Mouse (Mus musculus) forebrain, embryonic 12.5 days (tissue): ENCODE measurements around the gene Fam234a. TPM values are rescaled to one million over a fixed set of nuclear protein-coding genes. Genes with fewer than 3 reads are reported as not detected.
"Not testable (repeated sequence)": the region's sequence is repeated elsewhere in the genome, so short reads cannot be mapped to it uniquely, and the experiment has no call there.

Experiments used
- ATAC-seq: fragments of 200-750 bp; cut with Nextera tagmentation; 2 replicates; pipeline ENCODE4 v1.8.0; 2017; ENCODE audit warnings: moderate TSS enrichment; ENCODE audit not compliant: low FRiP score
- H3K27ac ChIP-seq: fragments of 300-500 bp; sonication (generic); 2 replicates; pipeline ENCODE4 v1.5.1; 2016; ENCODE audit warnings: mild to moderate bottlenecking
- H3K27me3 ChIP-seq: fragments of 300-500 bp; sonication (generic); 2 replicates; pipeline ENCODE4 v1.6.1; 2016; ENCODE audit warnings: mild to moderate bottlenecking
- H3K36me3 ChIP-seq: fragments of 300-500 bp; sonication (generic); replicated peaks from 2 replicates; pipeline ENCODE4 v1.6.1; 2016; ENCODE audit warnings: mild to moderate bottlenecking
- H3K4me1 ChIP-seq: fragments of 300-500 bp; sonication (generic); 2 replicates; pipeline ENCODE4 v1.6.1; 2016
- H3K4me2 ChIP-seq: fragments of 300-500 bp; sonication (generic); 2 replicates; pipeline ENCODE4 v1.6.1; 2016; ENCODE audit warnings: mild to moderate bottlenecking, moderate library complexity
- H3K4me3 ChIP-seq: fragments of 300-500 bp; sonication (generic); replicated peaks from 2 replicates; pipeline ENCODE4 v1.5.1; 2016; ENCODE audit warnings: mild to moderate bottlenecking
- H3K9ac ChIP-seq: fragments of 300-500 bp; sonication (generic); 2 replicates; pipeline ENCODE4 v1.6.1; 2016; ENCODE audit warnings: mild to moderate bottlenecking
- H3K9me3 ChIP-seq: fragments of 300-500 bp; sonication (generic); 2 replicates; pipeline ENCODE4 v1.6.1; 2016
- WGBS: fragments of 180-500 bp; shearing (Covaris S2); methylation state at CpG from one replicate; pipeline ENCODE4 v1.1.7; 2016; 5-methylcytosine and 5-hydroxymethylcytosine counted together
- polyA plus RNA-seq: library from polyadenylated mRNA; unstranded; fragments of >200 nt; fragmentation: Nextera tagmentation; extraction: Ambion mirVana; gene quantifications from 2 replicates; pipeline ENCODE4 v1.2.1, GENCODE M21; 2016

The Fam234a gene
- polyA plus RNA-seq, 1 experiment from 2014 or later, result 24.4 TPM

DNA sequence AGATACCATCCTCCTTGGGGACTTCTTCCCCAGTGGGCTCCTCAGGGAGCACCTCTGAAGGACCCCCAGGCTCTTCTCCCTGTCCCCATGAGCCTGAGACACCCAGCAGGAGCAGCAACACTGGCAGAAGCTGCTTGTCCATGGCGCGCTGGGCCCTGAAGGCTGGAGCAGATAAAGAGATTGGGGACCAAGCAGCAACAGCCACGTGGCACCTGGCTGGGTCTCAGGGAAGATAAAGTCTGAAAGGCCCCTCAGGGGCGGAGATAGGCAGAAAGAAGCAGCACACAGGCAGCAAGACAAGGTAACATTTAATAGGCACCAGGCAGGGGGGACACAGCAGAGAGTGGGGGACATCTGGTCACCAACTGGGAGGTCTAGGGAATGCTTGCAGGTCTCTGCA lies 45.1 kb downstream of the Fam234a start, which contains the start of gene Pdia2:
TSS of gene Pdia2 (minus strand) at position 196 of the 400 bp plus-strand sequence.
- Histone ChIP-seq H3K4me2 (no peak within 1 kb of the TSS), H3K9ac (no peak within 1 kb of the TSS), H3K36me3 (peaks cover 42% of the 10 kb centered on the region), H3K4me3 (no peak within 1 kb of the TSS), H3K27ac (no peak within 1 kb of the TSS), H3K9me3 (no peaks in the 10 kb centered on the region), H3K4me1 (peaks cover 23% of the 10 kb centered on the region), H3K27me3 (peaks cover 53% of the 10 kb centered on the region)
- WGBS, result 86% methylated on average over 4 of the region's 4 CpGs
- no peak for ATAC-seq

DNA sequence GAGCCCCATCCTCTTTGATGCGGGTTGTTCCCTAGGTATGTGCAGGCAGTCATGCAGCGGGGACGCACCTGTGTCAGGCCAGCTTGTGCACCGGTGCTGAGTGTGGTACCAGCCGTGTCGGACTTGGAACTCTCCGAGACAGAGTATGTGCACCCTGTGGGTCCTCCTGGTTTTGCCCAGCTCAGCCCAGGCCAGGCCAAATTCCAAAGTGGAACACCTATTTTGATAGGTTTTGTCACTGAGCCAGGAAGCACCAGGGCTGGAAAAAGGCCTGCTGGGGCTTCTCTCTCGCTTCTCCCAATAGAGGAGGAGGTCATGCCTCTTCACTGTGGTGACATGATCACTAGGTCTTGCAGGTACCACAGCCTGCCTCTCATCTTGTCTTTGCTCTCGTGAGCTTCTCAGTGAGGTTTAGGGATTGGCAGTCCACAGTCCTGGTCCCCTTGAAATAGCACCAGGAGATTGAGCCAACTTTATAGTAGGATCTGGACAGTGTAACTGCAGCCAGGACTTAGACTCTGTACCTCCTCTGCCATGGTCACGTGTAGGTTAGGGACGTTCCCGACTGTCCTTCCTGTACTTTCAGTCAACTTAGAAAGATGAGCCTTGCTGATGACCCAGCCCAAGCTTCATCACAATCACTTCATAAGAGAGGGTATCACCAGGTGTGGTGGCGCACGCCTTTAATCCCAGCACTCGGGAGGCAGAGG lies 51.4 kb downstream of the Fam234a start:
- no peaks in the 10 kb centered on the region for H3K4me1 ChIP-seq
- no peak overlapping the region for H3K9ac ChIP-seq
- WGBS, result 96% methylated on average over 15 of the region's 15 CpGs
- no peak for ATAC-seq
- peaks cover 96% of the 10 kb centered on the region for H3K36me3 ChIP-seq
- no peaks in the 10 kb centered on the region for H3K9me3 ChIP-seq
- H3K27me3 ChIP-seq, result no peaks in the 10 kb centered on the region
- no peak overlapping the region for H3K4me3 ChIP-seq
- H3K4me2 ChIP-seq, result no peak overlapping the region
- no peak overlapping the region for H3K27ac ChIP-seq

GRCm38 (mm10) chr17:26191486-26191885 lies 52.6 kb downstream of the Fam234a start:
- H3K27me3 ChIP-seq, ATAC-seq, H3K4me3 ChIP-seq, H3K4me2 ChIP-seq, H3K27ac ChIP-seq, H3K4me1 ChIP-seq, H3K9ac ChIP-seq, H3K9me3 ChIP-seq: not testable (repeated sequence)
- WGBS, result 93% methylated on average over 7 of the region's 7 CpGs
- H3K36me3 ChIP-seq, result peaks cover 94% of the 10 kb centered on the region

DNA sequence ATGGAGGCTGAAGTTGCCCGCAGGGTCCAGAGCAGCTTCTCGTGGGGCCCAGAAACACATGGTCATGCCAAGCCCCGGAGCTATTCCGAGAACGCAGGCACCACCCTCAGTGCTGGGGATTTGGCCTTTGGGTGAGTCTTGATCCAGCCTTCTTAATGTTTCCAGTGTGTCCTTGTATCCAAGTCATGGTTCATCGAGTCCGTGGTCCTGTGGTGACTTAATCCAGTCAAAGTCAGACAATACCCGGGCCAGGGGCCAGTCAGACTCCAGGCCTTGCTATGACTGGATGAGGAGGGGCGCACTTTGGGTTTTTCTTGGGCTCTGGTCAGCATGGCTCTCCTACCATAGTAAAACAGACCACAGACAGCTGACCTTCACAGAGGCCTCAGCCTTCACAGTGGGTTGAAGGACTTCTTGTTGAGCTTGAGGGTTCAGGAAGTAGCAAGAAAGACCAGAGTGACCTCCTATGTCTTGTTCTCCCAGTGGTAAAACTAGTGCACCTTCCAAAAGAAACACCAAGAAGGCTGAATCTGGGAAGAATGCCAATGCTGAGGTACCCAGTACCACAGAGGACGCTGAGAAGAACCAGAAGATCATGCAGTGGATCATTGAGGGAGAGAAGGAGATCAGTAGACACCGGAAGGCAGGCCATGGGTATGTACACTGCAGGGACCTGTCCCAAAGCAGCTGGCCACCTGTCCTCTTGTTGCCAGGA lies 55.8 kb downstream of the Fam234a start:
- H3K27me3 ChIP-seq, result no peaks in the 10 kb centered on the region
- H3K27ac ChIP-seq, result no peak overlapping the region
- no peak for ATAC-seq
- 95% methylated on average over 11 of the region's 11 CpGs for WGBS
- no peaks in the 10 kb centered on the region for H3K9me3 ChIP-seq
- H3K4me1 ChIP-seq, result no peaks in the 10 kb centered on the region
- no peak overlapping the region for H3K4me3 ChIP-seq
- H3K4me2 ChIP-seq, result no peak overlapping the region
- no peak overlapping the region for H3K9ac ChIP-seq
- peaks cover 92% of the 10 kb centered on the region for H3K36me3 ChIP-seq

DNA sequence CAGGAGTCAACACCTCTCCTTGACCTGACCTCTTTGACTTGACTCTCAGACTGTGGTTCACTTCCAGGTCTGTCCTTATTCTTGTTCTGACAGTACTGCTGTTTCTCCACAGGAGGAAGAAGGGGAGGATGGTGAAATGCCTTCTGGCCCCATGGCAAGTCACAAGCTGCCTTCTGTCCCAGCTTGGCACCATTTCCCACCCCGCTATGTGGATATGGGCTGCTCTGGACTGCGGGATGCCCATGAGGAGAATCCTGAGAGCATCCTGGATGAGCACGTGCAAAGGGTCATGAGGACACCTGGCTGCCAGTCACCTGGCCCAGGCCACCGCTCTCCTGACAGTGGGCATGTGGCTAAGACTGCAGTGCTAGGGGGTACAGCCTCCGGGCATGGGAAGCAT lies 56.5 kb downstream of the Fam234a start:
- no peak for ATAC-seq
- Histone ChIP-seq H3K27me3 (no peaks in the 10 kb centered on the region), H3K4me2 (no peak overlapping the region), H3K9me3 (no peaks in the 10 kb centered on the region), H3K36me3 (peaks cover 90% of the 10 kb centered on the region), H3K4me1 (no peaks in the 10 kb centered on the region), H3K9ac (no peak overlapping the region), H3K27ac (no peak overlapping the region), H3K4me3 (no peak overlapping the region)
- WGBS, result 95% methylated on average over 5 of the region's 5 CpGs

DNA sequence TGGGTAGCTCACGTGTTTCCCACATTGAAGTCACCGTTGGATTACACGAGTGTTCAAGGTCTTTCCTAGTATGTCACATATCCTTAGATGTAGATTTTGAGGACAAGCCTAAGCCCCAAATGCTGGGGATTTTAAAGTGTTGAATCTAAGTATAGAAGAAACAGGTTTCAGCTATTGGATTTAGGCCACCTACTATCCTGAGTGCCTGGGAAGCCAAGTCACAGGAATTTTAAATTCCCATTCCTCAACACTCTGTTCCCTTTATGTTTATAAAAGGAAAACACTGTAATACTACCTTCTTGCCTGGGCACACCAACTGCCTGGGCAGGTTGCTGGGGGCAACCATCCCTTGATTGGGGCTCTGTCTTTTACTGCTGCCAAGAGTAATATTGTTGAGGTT lies 62.9 kb downstream of the Fam234a start:
- H3K27me3 ChIP-seq, result no peaks in the 10 kb centered on the region
- H3K36me3 ChIP-seq, result peaks cover 60% of the 10 kb centered on the region
- no peak overlapping the region for H3K4me3 ChIP-seq
- no peak overlapping the region for H3K4me2 ChIP-seq
- H3K9ac ChIP-seq, result no peak overlapping the region
- H3K4me1 ChIP-seq, result no peaks in the 10 kb centered on the region
- 97% methylated on average over 3 of the region's 3 CpGs for WGBS
- H3K9me3 ChIP-seq, result no peaks in the 10 kb centered on the region
- no peak for ATAC-seq
- H3K27ac ChIP-seq, result no peak overlapping the region

GRCm38 (mm10) chr17:26178611-26179010 lies 65.4 kb downstream of the Fam234a start:
- no peaks in the 10 kb centered on the region for H3K4me1 ChIP-seq
- peaks cover 46% of the 10 kb centered on the region for H3K36me3 ChIP-seq
- no peak overlapping the region for H3K4me3 ChIP-seq
- no peaks in the 10 kb centered on the region for H3K9me3 ChIP-seq
- H3K4me2 ChIP-seq, result no peak overlapping the region
- H3K27me3 ChIP-seq, result no peaks in the 10 kb centered on the region
- ATAC-seq, result no peak
- no peak overlapping the region for H3K9ac ChIP-seq
- no peak overlapping the region for H3K27ac ChIP-seq

- not testable (repeated sequence) for ATAC-seq, H3K9me3 ChIP-seq, H3K27me3 ChIP-seq, H3K4me1 ChIP-seq, H3K4me2 ChIP-seq, H3K27ac ChIP-seq, H3K4me3 ChIP-seq, H3K9ac ChIP-seq
- WGBS, result 87% methylated on average over 2 of the region's 2 CpGs
- peaks cover 33% of the 10 kb centered on the region for H3K36me3 ChIP-seq
Observed at GRCm38 (mm10) chr17:26175248-26175647, 68.8 kb downstream of the Fam234a start.

- no peak overlapping the region for H3K4me2 ChIP-seq
- no peak overlapping the region for H3K4me3 ChIP-seq
- no peaks in the 10 kb centered on the region for H3K27me3 ChIP-seq
- H3K36me3 ChIP-seq, result peaks cover 10% of the 10 kb centered on the region
- WGBS, result 96% methylated on average over 2 of the region's 2 CpGs
- H3K9me3 ChIP-seq, result no peaks in the 10 kb centered on the region
- H3K4me1 ChIP-seq, result no peaks in the 10 kb centered on the region
- no peak overlapping the region for H3K9ac ChIP-seq
- no peak overlapping the region for H3K27ac ChIP-seq
- no peak for ATAC-seq
Observed at GRCm38 (mm10) chr17:26168039-26168438, 76.0 kb downstream of the Fam234a start.

DNA sequence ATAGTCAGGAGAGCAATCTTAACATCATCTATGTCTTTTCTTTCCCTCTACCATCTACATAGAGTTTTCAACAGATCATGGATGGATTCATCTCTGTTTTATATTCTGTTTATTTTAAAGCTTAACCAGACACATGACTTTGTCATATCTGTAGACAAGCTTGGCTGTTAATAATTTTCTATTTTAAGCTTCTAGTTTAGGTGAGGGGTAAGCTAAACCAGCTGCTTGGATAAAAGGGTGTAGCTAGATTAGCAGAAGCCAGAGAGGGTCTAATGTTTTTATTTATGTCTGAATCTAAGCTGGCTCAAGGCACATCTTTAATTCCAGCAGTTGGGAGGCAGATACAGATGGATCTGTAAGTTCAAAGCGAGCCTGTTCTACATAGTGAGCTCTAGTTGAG lies 81.3 kb downstream of the Fam234a start:
- ATAC-seq, result no peak
- no peak overlapping the region for H3K27ac ChIP-seq
- H3K9ac ChIP-seq, result no peak overlapping the region
- H3K4me3 ChIP-seq, result no peak overlapping the region
- no peak overlapping the region for H3K4me2 ChIP-seq
- H3K9me3 ChIP-seq, result no peaks in the 10 kb centered on the region
- no peaks in the 10 kb centered on the region for H3K4me1 ChIP-seq
- H3K27me3 ChIP-seq, result no peaks in the 10 kb centered on the region
- H3K36me3 ChIP-seq, result peaks cover 10% of the 10 kb centered on the region
- WGBS, result 94% methylated on average over 1 of the region's 1 CpGs

Other genes starting within 250 kb of the Fam234a start
- gene Rab11fip3, start 174.7 kb downstream of the Fam234a start, polyA plus RNA-seq, result 39.3 and 39.8 TPM in 2 replicates
- 27.1 and 28.2 TPM in 2 replicates for gene Decr2, start 153.9 kb downstream of the Fam234a start, polyA plus RNA-seq
- gene Nme4, start 148.6 kb downstream of the Fam234a start, polyA plus RNA-seq, result 58.6 and 62.9 TPM in 2 replicates
- gene Tmem8, start 130.9 kb downstream of the Fam234a start, polyA plus RNA-seq, result 2.1 and 2.6 TPM in 2 replicates
- gene Mrpl28, start 120.7 kb downstream of the Fam234a start, polyA plus RNA-seq, result 208 and 218 TPM in 2 replicates
- gene Axin1, start 105.6 kb downstream of the Fam234a start, polyA plus RNA-seq, result 12.0 and 13.1 TPM in 2 replicates
- gene Pdia2, start 45.2 kb downstream of the Fam234a start, polyA plus RNA-seq, result 0.29 and 0.67 TPM in 2 replicates
- 2.4 and 3.8 TPM in 2 replicates for gene Rgs11, start 41.3 kb downstream of the Fam234a start, polyA plus RNA-seq
- 10.5 and 10.6 TPM in 2 replicates for gene Arhgdig, start 36.5 kb downstream of the Fam234a start, polyA plus RNA-seq
- 148 and 151 TPM in 2 replicates for gene Luc7l, start 8.7 kb upstream of the Fam234a start, polyA plus RNA-seq
- gene Neurl1b, start 170.6 kb upstream of the Fam234a start, polyA plus RNA-seq, result 0.57 and 0.72 TPM in 2 replicates